Mouse (Mus musculus): ENCODE measurements around the gene Inpp5b. TPM values are rescaled to one million over a fixed set of nuclear protein-coding genes. Genes with fewer than 3 reads are reported as not detected.

Gene Inpp5b
- polyA plus RNA-seq, 1 experiment from 2014 or later = 25.9 TPM

GRCm38 (mm10) chr4:124808511-124808910 lies 66.9 kb downstream of the Inpp5b start:
- Histone ChIP-seq H3K4me3 (no peak overlapping the region), H3K27me3 (no peaks in the 10 kb centered on the region), H3K9ac (no peak overlapping the region), H3K4me1 (peaks cover 9% of the 10 kb centered on the region), H3K36me3 (ENCODE audit: poor library complexity, severe bottlenecking) (peaks cover 54% of the 10 kb centered on the region), H3K9me3 (replicated peaks) (no peaks in the 10 kb centered on the region), H3K27ac (no peak overlapping the region), H3K4me2 (no peak overlapping the region)
- no peak for ATAC-seq
- WGBS = 94% methylated on average over 5 of the region's 5 CpGs

GRCm38 (mm10) chr4:124809136-124809883 lies 67.7 kb downstream of the Inpp5b start:
- ATAC-seq = no peak
- H3K4me3 ChIP-seq = no peak overlapping the region
- H3K4me2 ChIP-seq = no peak overlapping the region
- H3K4me1 ChIP-seq = 0 out of 2 replicates have a peak, but pooled peaks cover 7% of the 10 kb centered on the region
- 87% methylated on average over 9 of the region's 9 CpGs for WGBS
- no peaks in the 10 kb centered on the region for H3K9me3 ChIP-seq (replicated peaks)
- H3K36me3 ChIP-seq (ENCODE audit: poor library complexity, severe bottlenecking) = peaks cover 56% of the 10 kb centered on the region
- no peak overlapping the region for H3K27ac ChIP-seq
- H3K27me3 ChIP-seq = no peaks in the 10 kb centered on the region
- no peak overlapping the region for H3K9ac ChIP-seq

GRCm38 (mm10) chr4:124810056-124810455 lies 68.4 kb downstream of the Inpp5b start:
- peaks cover 52% of the 10 kb centered on the region for H3K36me3 ChIP-seq (ENCODE audit: poor library complexity, severe bottlenecking)
- 0 out of 2 replicates have a peak, but pooled peaks cover 7% of the 10 kb centered on the region for H3K4me1 ChIP-seq
- WGBS = 86% methylated on average over 7 of the region's 7 CpGs
- H3K27me3 ChIP-seq = no peaks in the 10 kb centered on the region
- no peak overlapping the region for H3K27ac ChIP-seq
- no peak overlapping the region for H3K9ac ChIP-seq
- no peak overlapping the region for H3K4me3 ChIP-seq
- no peaks in the 10 kb centered on the region for H3K9me3 ChIP-seq (replicated peaks)
- no peak for ATAC-seq
- H3K4me2 ChIP-seq = no peak overlapping the region

- no peak for ATAC-seq
- no peak overlapping the region for H3K4me2 ChIP-seq
- 0 out of 2 replicates have a peak, but pooled peaks cover 7% of the 10 kb centered on the region for H3K4me1 ChIP-seq
- WGBS = 15% methylated on average over 9 of the region's 9 CpGs
- no peak overlapping the region for H3K4me3 ChIP-seq
- no peaks in the 10 kb centered on the region for H3K27me3 ChIP-seq
- no peak overlapping the region for H3K27ac ChIP-seq
- H3K9me3 ChIP-seq (replicated peaks) = no peaks in the 10 kb centered on the region
- peaks cover 49% of the 10 kb centered on the region for H3K36me3 ChIP-seq (ENCODE audit: poor library complexity, severe bottlenecking)
- no peak overlapping the region for H3K9ac ChIP-seq
These were observed 69.8 kb downstream of the Inpp5b start for GRCm38 (mm10) chr4:124811347-124811975.

GRCm38 (mm10) chr4:124815901-124816300 lies 74.3 kb downstream of the Inpp5b start:
- no peak overlapping the region for H3K4me3 ChIP-seq
- H3K4me1 ChIP-seq = 0 out of 2 replicates have a peak, but pooled peaks cover 11% of the 10 kb centered on the region
- H3K36me3 ChIP-seq (ENCODE audit: poor library complexity, severe bottlenecking) = peaks cover 42% of the 10 kb centered on the region
- no peak overlapping the region for H3K27ac ChIP-seq
- no peaks in the 10 kb centered on the region for H3K9me3 ChIP-seq (replicated peaks)
- no peak overlapping the region for H3K9ac ChIP-seq
- no peak for ATAC-seq
- 95% methylated on average over 11 of the region's 11 CpGs for WGBS
- H3K4me2 ChIP-seq = no peak overlapping the region
- H3K27me3 ChIP-seq = no peaks in the 10 kb centered on the region

- Histone ChIP-seq H3K9me3 (replicated peaks) (no peaks in the 10 kb centered on the region), H3K27me3 (no peaks in the 10 kb centered on the region), H3K27ac (no peak overlapping the region), H3K4me3 (no peak overlapping the region), H3K4me1 (0 out of 2 replicates have a peak, but pooled peaks cover 4% of the 10 kb centered on the region), H3K4me2 (no peak overlapping the region), H3K36me3 (ENCODE audit: poor library complexity, severe bottlenecking) (peaks cover 50% of the 10 kb centered on the region), H3K9ac (no peak overlapping the region)
- 22% methylated on average over 6 of the region's 6 CpGs for WGBS
- ATAC-seq = no peak
These were observed 76.2 kb downstream of the Inpp5b start for GRCm38 (mm10) chr4:124817803-124818202.

GRCm38 (mm10) chr4:124818832-124819231 lies 77.2 kb downstream of the Inpp5b start:
- H3K9ac ChIP-seq = no peak overlapping the region
- no peak overlapping the region for H3K4me2 ChIP-seq
- H3K9me3 ChIP-seq (replicated peaks) = no peaks in the 10 kb centered on the region
- ATAC-seq = no peak
- H3K4me3 ChIP-seq = no peak overlapping the region
- H3K27me3 ChIP-seq = no peaks in the 10 kb centered on the region
- peaks cover 55% of the 10 kb centered on the region for H3K36me3 ChIP-seq (ENCODE audit: poor library complexity, severe bottlenecking)
- 93% methylated on average over 4 of the region's 4 CpGs for WGBS
- H3K4me1 ChIP-seq = 0 out of 2 replicates have a peak, but pooled peaks cover 4% of the 10 kb centered on the region
- H3K27ac ChIP-seq = no peak overlapping the region

- Histone ChIP-seq H3K9me3 (replicated peaks) (no peaks in the 10 kb centered on the region), H3K4me1 (no peaks in the 10 kb centered on the region), H3K4me2 (no peak overlapping the region), H3K4me3 (no peak overlapping the region), H3K27me3 (no peaks in the 10 kb centered on the region), H3K36me3 (ENCODE audit: poor library complexity, severe bottlenecking) (peaks cover 83% of the 10 kb centered on the region), H3K27ac (no peak overlapping the region), H3K9ac (no peak overlapping the region)
- ATAC-seq = no peak
- 92% methylated on average over 6 of the region's 6 CpGs for WGBS
These were observed 83.3 kb downstream of the Inpp5b start for GRCm38 (mm10) chr4:124824967-124825366.

- Histone ChIP-seq H3K4me3 (no peak overlapping the region), H3K4me2 (no peak overlapping the region), H3K9me3 (replicated peaks) (no peaks in the 10 kb centered on the region), H3K27ac (no peak overlapping the region), H3K4me1 (no peaks in the 10 kb centered on the region), H3K36me3 (ENCODE audit: poor library complexity, severe bottlenecking) (peaks cover 84% of the 10 kb centered on the region), H3K27me3 (no peaks in the 10 kb centered on the region), H3K9ac (no peak overlapping the region)
- ATAC-seq = no peak
- WGBS = 96% methylated on average over 21 of the region's 21 CpGs
These were observed 83.8 kb downstream of the Inpp5b start for GRCm38 (mm10) chr4:124825371-124825965.

- H3K36me3 ChIP-seq (ENCODE audit: poor library complexity, severe bottlenecking) = peaks cover 76% of the 10 kb centered on the region
These were observed 88.0 kb downstream of the Inpp5b start for GRCm38 (mm10) chr4:124829671-124830070.

GRCm38 (mm10) chr4:124832796-124833195 lies 91.1 kb downstream of the Inpp5b start:
- Histone ChIP-seq H3K4me1 (no peaks in the 10 kb centered on the region), H3K27me3 (no peaks in the 10 kb centered on the region), H3K36me3 (ENCODE audit: poor library complexity, severe bottlenecking) (peaks cover 67% of the 10 kb centered on the region), H3K27ac (no peak overlapping the region), H3K9me3 (replicated peaks) (no peaks in the 10 kb centered on the region), H3K9ac (no peak overlapping the region), H3K4me2 (no peak overlapping the region), H3K4me3 (no peak overlapping the region)
- 99% methylated on average over 10 of the region's 10 CpGs for WGBS
- no peak for ATAC-seq

More at GRCm38 (mm10) chr4:124829671-124830070, 88.0 kb downstream of the Inpp5b start:
- Histone ChIP-seq H3K9ac (no peak overlapping the region), H3K4me2 (no peak overlapping the region), H3K9me3 (replicated peaks) (no peaks in the 10 kb centered on the region), H3K4me1 (no peaks in the 10 kb centered on the region), H3K4me3 (no peak overlapping the region), H3K27ac (no peak overlapping the region), H3K27me3 (no peaks in the 10 kb centered on the region)
- ATAC-seq = no peak
- whole genome bisulfite sequencing = 90% methylated on average over 5 of the region's 5 CpGs

- Histone ChIP-seq H3K27ac (no peak overlapping the region), H3K4me3 (no peak overlapping the region), H3K9ac (no peak overlapping the region), H3K9me3 (replicated peaks) (no peaks in the 10 kb centered on the region; the same call in 1 of the 2 replicates), H3K36me3 (ENCODE audit: poor library complexity, severe bottlenecking) (peaks cover 74% of the 10 kb centered on the region), H3K27me3 (no peaks in the 10 kb centered on the region), H3K4me1 (no peaks in the 10 kb centered on the region), H3K4me2 (no peak overlapping the region)
- ATAC-seq = no peak
- WGBS = 87% methylated on average over 14 of the region's 14 CpGs
These were observed 96.5 kb downstream of the Inpp5b start for GRCm38 (mm10) chr4:124838035-124838700.
